Mouse (Mus musculus) C2C12 (cell line): Measurements from ENCODE around the gene Lgals8. TPM values are rescaled to one million over a fixed set of nuclear protein-coding genes. Genes with fewer than 3 reads are reported as not detected.
A peak's percentile ranks its signal among the peaks of the same experiment; 100 is the strongest.

Experiments
- H3K27me3 ChIP-seq: one replicate; pipeline ENCODE4 v1.6.1; 2011; ENCODE audit not compliant: control insufficient read depth, insufficient read depth, insufficient read length
- H3K36me3 ChIP-seq: one replicate; pipeline ENCODE4 v1.6.1; 2011; ENCODE audit not compliant: control insufficient read depth, insufficient read depth
- H3K4me3 ChIP-seq: one replicate; pipeline ENCODE4 v1.5.1; 2011; ENCODE audit warnings: mild to moderate bottlenecking, control low read depth; ENCODE audit not compliant: poor library complexity, insufficient read depth, severe bottlenecking
- H3K79me2 ChIP-seq: one replicate; pipeline ENCODE4 v1.6.1; 2011; ENCODE audit not compliant: control insufficient read depth, insufficient read depth
- H3K79me3 ChIP-seq: one replicate; pipeline ENCODE4 v1.6.1; 2011; ENCODE audit warnings: low read depth, control low read depth
- H3ac ChIP-seq: one replicate; pipeline ENCODE3; 2011; ENCODE audit warnings: low read depth; ENCODE audit not compliant: control insufficient read depth, insufficient read length
- CEBPB ChIP-seq: IDR thresholded peaks from one replicate; pipeline ENCODE4 v1.6.1; 2011; ENCODE audit warnings: low read depth, mild to moderate bottlenecking, control low read depth, moderate library complexity
- CTCF ChIP-seq: IDR thresholded peaks from one replicate; pipeline ENCODE4 v1.5.1; 2011; ENCODE audit not compliant: control insufficient read depth, insufficient read depth, insufficient read length
- FOSL1 ChIP-seq: IDR thresholded peaks from one replicate; pipeline ENCODE4 v1.8.0; 2011; ENCODE audit warnings: mild to moderate bottlenecking, low read length; ENCODE audit not compliant: poor library complexity, insufficient read depth, severe bottlenecking
- MAX ChIP-seq: IDR thresholded peaks from one replicate; pipeline ENCODE4 v1.6.1; 2011; ENCODE audit warnings: mild to moderate bottlenecking, control low read depth
- MYOD1 ChIP-seq: IDR thresholded peaks from one replicate; pipeline ENCODE4 v1.6.1; 2011; ENCODE audit warnings: low read depth; ENCODE audit not compliant: control insufficient read depth, insufficient read length
- MYOG ChIP-seq: IDR thresholded peaks from one replicate; pipeline ENCODE4 v1.6.1; 2011; ENCODE audit not compliant: control insufficient read depth, insufficient read length; ENCODE audit errors: extremely low read depth
- USF1 ChIP-seq: IDR thresholded peaks from one replicate; pipeline ENCODE4 v1.6.1; 2011; ENCODE audit warnings: low read depth, mild to moderate bottlenecking, control low read depth, moderate library complexity
- polyA plus RNA-seq: library from polyadenylated mRNA; unstranded; fragments of >200 nt; fragmentation: generic; extraction: Trizol; gene quantifications from one replicate; pipeline ENCODE4 v1.2.1, GENCODE M21; 2012; ENCODE audit warnings: missing spikeins

Gene Lgals8
- polyA plus RNA-seq, 1 experiment = 16.3 TPM

DNA sequence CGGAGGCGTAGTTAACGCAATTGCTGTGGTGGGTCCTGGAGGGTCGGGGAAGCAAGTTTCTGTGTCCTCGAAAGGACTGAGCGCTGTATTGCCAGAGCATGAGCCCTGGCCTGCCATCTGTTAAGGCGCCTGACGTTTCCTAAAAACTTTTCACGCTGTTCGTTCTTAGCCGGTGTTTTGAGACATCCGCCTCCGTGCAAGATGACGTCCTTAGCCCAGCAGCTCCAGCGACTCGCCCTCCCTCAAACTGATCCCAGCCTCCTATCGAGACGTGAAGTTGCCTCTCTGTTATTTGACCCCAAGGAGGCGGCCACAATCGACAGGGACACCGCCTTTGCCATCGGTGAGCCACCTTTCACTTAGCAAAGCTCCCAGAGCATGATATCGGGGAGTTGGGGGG lies 69.2 kb downstream of the Lgals8 start:
- H3K79me2 ChIP-seq = peaks cover 40% of the 10 kb centered on the region
- H3K4me3 ChIP-seq = peak overlapping the region; percentile 95
- TF ChIP-seq MAX (no peak), MYOG (no peak), MYOD1 (no peak), CTCF (no peak), FOSL1 (no peak), USF1 (no peak), CEBPB (no peak)
- H3K79me3 ChIP-seq = peaks cover 23% of the 10 kb centered on the region
- peaks cover 41% of the 10 kb centered on the region for H3K36me3 ChIP-seq
- peaks cover 4% of the 10 kb centered on the region for H3K27me3 ChIP-seq
- peak overlapping the region; percentile 82 for H3ac ChIP-seq

DNA sequence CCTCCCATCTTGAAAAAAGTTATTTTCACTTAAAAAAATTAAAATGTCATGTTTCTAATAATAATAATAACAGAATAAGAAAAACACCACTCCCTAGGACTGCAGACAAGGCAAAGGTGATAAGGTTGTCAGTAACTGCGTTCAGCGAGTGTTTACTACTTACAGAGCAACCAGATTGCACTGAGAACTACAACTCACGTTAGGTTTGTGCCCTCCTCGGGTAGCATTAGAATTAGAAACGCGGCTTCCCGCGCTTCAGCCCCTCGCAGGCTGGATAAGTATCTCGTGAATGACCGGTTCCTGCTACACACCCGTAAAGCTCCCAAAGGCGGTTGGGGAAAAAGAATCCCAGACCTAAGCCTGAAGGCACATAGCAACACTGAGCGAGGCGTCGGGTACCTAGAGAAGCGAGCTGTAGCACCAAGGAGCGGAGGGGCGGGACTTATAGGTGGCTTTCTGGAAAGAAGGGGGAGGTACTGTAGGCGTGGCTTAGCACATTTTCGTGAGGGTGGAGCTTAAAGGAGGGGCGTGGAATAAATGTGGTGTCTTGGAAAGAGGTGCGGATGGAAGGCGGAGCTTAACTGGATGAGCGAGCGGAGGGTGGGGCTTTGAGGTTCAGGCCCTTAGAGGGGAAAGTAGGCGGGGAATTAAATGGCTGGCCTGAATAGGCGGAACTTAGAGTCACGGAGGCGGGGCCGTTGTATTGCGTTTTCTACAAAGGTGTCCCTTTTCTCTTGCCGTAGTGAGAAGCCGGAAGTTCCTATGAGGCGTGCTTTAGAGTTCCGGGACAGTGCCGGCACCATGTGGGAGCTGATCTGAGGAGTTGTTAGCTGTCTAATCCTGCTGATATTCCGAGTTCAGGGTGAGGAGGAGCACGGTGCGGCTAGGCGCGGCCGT lies 69.9 kb downstream of the Lgals8 start, which contains the start of gene Heatr1:
Gene Heatr1, plus strand, starts transcription at position 419 of the 897 bp plus-strand sequence.
- H3K79me2 ChIP-seq = peaks cover 40% of the 10 kb centered on the region
- H3K4me3 ChIP-seq = peak within 1 kb of the TSS; percentile 95
- peak within 1 kb of the TSS; percentile 82 for H3ac ChIP-seq
- H3K79me3 ChIP-seq = peaks cover 23% of the 10 kb centered on the region
- peaks cover 4% of the 10 kb centered on the region for H3K27me3 ChIP-seq
- peaks cover 35% of the 10 kb centered on the region for H3K36me3 ChIP-seq
- TF ChIP-seq MYOG (no peak), MAX (peak; percentile 90), CEBPB (no peak)

Other genes starting within 250 kb of the Lgals8 start
- gene Mtr, start 206.8 kb downstream of the Lgals8 start, polyA plus RNA-seq = 5.6 TPM
- 0.07 TPM for gene Actn2, start 124.2 kb downstream of the Lgals8 start, polyA plus RNA-seq
- 27.6 TPM for gene Heatr1, start 69.9 kb downstream of the Lgals8 start, polyA plus RNA-seq
- not detected for gene Edaradd, start 55.5 kb upstream of the Lgals8 start, polyA plus RNA-seq
- 1.3 TPM for gene Ero1lb, start 100.9 kb upstream of the Lgals8 start, polyA plus RNA-seq